Mouse (Mus musculus): ENCODE results near the gene Itm2c. TPM values are rescaled to one million over a fixed set of nuclear protein-coding genes. Genes with fewer than 3 reads are reported as not detected.

Gene Itm2c
- polyA plus RNA-seq, 1 experiment from 2014 or later, result 169 TPM

DNA sequence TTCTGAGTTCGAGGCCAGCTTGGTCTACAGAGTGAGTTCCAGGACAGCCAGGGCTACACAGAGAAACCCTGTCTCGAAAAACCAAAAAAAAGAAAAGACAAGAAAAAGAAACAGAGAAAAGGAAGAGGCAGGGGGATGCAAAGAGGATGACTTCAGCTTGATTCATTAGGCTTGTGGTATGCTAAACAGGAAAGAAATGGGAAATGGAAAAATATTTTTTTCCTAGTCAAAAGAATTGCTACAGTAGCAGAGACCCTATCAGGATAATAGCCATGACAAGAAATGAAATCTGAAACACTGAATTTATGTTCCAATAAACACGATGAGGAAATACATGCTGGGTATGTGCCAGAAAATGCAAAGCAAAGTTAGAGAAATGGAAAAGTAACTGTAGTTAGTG is 61.1 kb downstream of the Itm2c start:
- no peak overlapping the region for H3K9ac ChIP-seq
- no peak overlapping the region for H3K27ac ChIP-seq
- H3K27me3 ChIP-seq, result no peaks in the 10 kb centered on the region
- H3K36me3 ChIP-seq, result no peaks in the 10 kb centered on the region
- H3K4me3 ChIP-seq, result no peak overlapping the region
- no peak overlapping the region for H3K4me2 ChIP-seq (replicated peaks)
- no peaks in the 10 kb centered on the region for H3K4me1 ChIP-seq
- no peak for ATAC-seq (ENCODE audit: low FRiP score)
- H3K9me3 ChIP-seq (replicated peaks), result no peaks in the 10 kb centered on the region
- 84% methylated on average over 3 of the region's 3 CpGs for WGBS

DNA sequence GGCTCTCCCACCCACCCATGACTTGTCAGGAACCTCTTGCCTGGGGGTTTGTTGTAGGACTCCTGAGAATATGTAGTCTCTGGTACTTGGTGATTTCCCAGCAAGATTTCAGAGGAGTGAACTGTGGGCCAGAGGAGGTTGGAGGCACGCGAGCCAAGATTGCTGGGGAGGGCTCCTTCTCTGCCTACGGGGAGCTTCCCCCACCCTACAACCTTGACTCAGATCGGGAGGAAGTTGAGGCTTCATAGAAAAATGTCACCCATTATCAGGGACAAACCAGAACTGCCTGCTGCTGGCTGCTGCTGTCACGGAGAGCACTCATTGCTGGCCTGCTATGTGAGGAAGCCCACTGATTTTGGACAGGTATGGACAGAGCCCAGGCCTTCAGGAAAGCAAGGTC is 63.2 kb downstream of the Itm2c start:
- Histone ChIP-seq H3K4me1 (no peaks in the 10 kb centered on the region), H3K4me2 (replicated peaks) (no peak overlapping the region), H3K4me3 (no peak overlapping the region), H3K36me3 (no peaks in the 10 kb centered on the region), H3K27me3 (no peaks in the 10 kb centered on the region), H3K9me3 (replicated peaks) (no peaks in the 10 kb centered on the region), H3K27ac (no peak overlapping the region), H3K9ac (no peak overlapping the region)
- ATAC-seq (ENCODE audit: low FRiP score), result no peak
- WGBS, result 86% methylated on average over 5 of the region's 5 CpGs

DNA sequence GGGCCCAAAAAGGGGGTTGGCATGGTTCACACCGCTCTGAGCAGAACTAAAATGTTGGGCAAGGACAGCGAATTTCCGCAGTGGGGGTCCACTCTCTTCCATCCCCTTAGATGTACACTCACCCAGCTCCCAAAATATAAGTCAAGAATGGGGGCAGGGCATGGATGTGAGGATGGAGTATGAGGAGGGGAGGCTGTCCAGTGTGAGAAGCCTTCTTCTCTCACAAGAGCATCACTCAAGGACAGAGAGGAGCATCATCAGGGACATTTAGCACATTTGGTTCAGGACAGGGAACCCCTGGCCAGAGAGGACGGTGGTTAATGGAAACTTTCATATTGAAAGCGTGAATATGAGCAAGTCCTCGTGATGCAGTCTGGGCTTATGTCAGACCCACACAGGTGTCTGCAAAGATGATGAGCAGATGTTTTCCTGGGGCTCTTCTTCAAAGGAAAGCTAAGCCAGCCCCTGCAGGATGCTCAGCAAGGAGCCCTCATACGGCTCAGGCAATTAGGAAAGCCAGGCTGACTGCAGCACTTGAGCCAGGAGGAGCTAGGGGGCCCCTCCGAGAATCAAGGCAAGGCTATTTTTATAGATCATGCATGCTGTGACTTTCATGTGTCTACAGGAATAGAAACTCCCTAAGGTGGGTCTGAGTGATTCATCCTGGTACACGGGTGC is 64.0 kb downstream of the Itm2c start:
- Histone ChIP-seq H3K4me3 (no peak overlapping the region), H3K27ac (no peak overlapping the region), H3K9ac (no peak overlapping the region), H3K4me2 (replicated peaks) (no peak overlapping the region), H3K4me1 (no peaks in the 10 kb centered on the region), H3K9me3 (replicated peaks) (no peaks in the 10 kb centered on the region), H3K27me3 (no peaks in the 10 kb centered on the region), H3K36me3 (no peaks in the 10 kb centered on the region)
- ATAC-seq (ENCODE audit: low FRiP score), result no peak
- 62% methylated on average over 9 of the region's 9 CpGs for WGBS

Other genes starting within 250 kb of the Itm2c start
- gene Sp100, start 244.3 kb upstream of the Itm2c start, polyA plus RNA-seq (2016; fragmentation: Nextera tagmentation; extraction: Ambion mirVana), result 0.62 and 1.1 TPM in 2 replicates
- gene A630001G21Rik, start 115.6 kb upstream of the Itm2c start, polyA plus RNA-seq (2016; fragmentation: Nextera tagmentation; extraction: Ambion mirVana), result 1.2 and 1.5 TPM in 2 replicates
- 75.3 and 80.6 TPM in 2 replicates for gene Cab39, start 100.8 kb upstream of the Itm2c start, polyA plus RNA-seq (2016; fragmentation: Nextera tagmentation; extraction: Ambion mirVana)
- gene 4933407L21Rik, start 34.2 kb downstream of the Itm2c start, polyA plus RNA-seq (2016; fragmentation: Nextera tagmentation; extraction: Ambion mirVana), result 1.3 and 1.6 TPM in 2 replicates
- 0.09 TPM in 1 of 2 replicates, not detected in the other for gene Gpr55, start 66.7 kb downstream of the Itm2c start, polyA plus RNA-seq (2016; fragmentation: Nextera tagmentation; extraction: Ambion mirVana)
- gene Spata3, start 122.5 kb downstream of the Itm2c start, polyA plus RNA-seq (2016; fragmentation: Nextera tagmentation; extraction: Ambion mirVana), result 0.25 TPM in 1 of 2 replicates, not detected in the other
- gene 2810459M11Rik, start 151.6 kb downstream of the Itm2c start, polyA plus RNA-seq (2016; fragmentation: Nextera tagmentation; extraction: Ambion mirVana), result 0.39 and 1.5 TPM in 2 replicates
- 196 TPM in 2 replicates for gene Psmd1, start 170.1 kb downstream of the Itm2c start, polyA plus RNA-seq (2016; fragmentation: Nextera tagmentation; extraction: Ambion mirVana)
- gene Htr2b, start 217.7 kb downstream of the Itm2c start, polyA plus RNA-seq (2016; fragmentation: Nextera tagmentation; extraction: Ambion mirVana), result 0.66 and 0.86 TPM in 2 replicates
- 0.65 and 1.4 TPM in 2 replicates for gene Gm21972, start 239.4 kb downstream of the Itm2c start, polyA plus RNA-seq (2016; fragmentation: Nextera tagmentation; extraction: Ambion mirVana)